Mouse (Mus musculus): ENCODE results near the gene Gpc2.

DNA sequence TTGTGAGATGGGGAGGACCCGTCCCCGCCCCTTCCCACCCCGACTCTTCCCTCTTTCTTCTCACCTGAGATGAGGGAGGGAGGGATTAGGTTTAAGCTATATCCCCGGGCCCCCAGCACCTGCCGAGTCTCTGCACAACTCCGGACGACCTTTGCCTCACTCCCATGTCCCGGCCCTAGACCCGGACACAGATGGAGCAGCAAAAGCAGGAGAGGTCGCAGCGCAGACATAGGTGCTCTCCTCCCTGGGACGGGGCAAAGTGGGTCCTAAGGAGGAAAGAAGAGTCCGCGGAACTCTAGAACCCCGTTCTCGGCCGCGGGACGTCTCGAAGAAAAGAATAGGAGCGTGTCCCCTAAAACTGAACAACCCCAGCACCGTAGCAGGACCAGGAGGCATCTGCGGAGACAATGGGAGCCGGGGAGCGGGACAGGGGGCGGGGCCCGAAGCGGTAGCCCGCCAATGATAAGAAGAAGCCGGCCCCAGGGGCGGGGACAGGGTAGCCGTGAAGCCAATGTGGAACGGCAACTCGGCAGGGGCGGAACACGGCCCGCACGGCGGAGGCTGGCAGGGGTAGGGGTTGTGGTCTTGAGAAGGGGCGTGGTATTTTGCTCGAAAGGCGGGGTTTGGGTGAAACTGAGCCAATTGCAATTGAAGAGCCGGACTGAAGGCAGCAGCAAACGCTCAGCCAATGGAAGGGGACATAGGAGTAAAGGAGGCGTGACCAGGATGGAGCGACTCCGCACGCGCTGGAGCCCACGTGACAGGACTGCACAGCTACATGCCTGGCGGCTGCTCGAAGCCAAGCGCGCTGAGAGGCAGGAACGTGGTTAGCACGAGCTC is at the start of gene Gpc2, which contains the start of the genes Gm43720 and Stag3:
- TF ChIP-seq POLR2A (IDR thresholded peaks at IDR 0.05; ENCODE audit: extremely low read depth, insufficient read depth, low read length) (no peak), CTCF (IDR thresholded peaks at IDR 0.05; ENCODE audit: extremely low read depth, insufficient read depth, low read length) (no peak)

Data from cortical plate, adult 2 months (tissue).